Mouse (Mus musculus) hindbrain, embryonic 10.5 days (tissue): Measurements from ENCODE around the gene Pinlyp. TPM values are rescaled to one million over a fixed set of nuclear protein-coding genes. Genes with fewer than 3 reads are reported as not detected.

ENCODE experiments used
- DNase-seq: peaks from one replicate; pipeline ENCODE4 v3.0.0-alpha.2; 2017; ENCODE audit warnings: low spot score
- H3K27ac ChIP-seq: fragments of 300-500 bp; sonication (generic); 2 replicates; pipeline ENCODE4 v1.5.1; 2016; ENCODE audit warnings: mild to moderate bottlenecking, moderate library complexity
- H3K27me3 ChIP-seq: fragments of 300-500 bp; sonication (generic); 2 replicates; pipeline ENCODE4 v1.6.1; 2016; ENCODE audit warnings: mild to moderate bottlenecking; ENCODE audit not compliant: poor library complexity, insufficient read depth, severe bottlenecking
- H3K36me3 ChIP-seq: fragments of 300-500 bp; sonication (generic); 2 replicates; pipeline ENCODE4 v1.6.1; 2016; ENCODE audit warnings: mild to moderate bottlenecking, moderate library complexity
- H3K4me1 ChIP-seq: fragments of 300-500 bp; sonication (generic); replicated peaks from 2 replicates; pipeline ENCODE4 v1.6.1; 2016; ENCODE audit warnings: mild to moderate bottlenecking
- H3K4me3 ChIP-seq: fragments of 300-500 bp; sonication (generic); 2 replicates; pipeline ENCODE4 v1.5.1; 2016; ENCODE audit warnings: mild to moderate bottlenecking, moderate library complexity
- H3K9me3 ChIP-seq: fragments of 300-500 bp; sonication (generic); 2 replicates; pipeline ENCODE4 v1.6.1; 2016; ENCODE audit warnings: mild to moderate bottlenecking, moderate library complexity
- WGBS: fragments of 180-500 bp; shearing (Covaris S2); methylation state at CpG from one replicate; pipeline ENCODE4 v1.1.7; 2016; 5-methylcytosine and 5-hydroxymethylcytosine counted together
- polyA plus RNA-seq: library from polyadenylated mRNA; unstranded; fragments of >200 nt; fragmentation: Nextera tagmentation; extraction: Ambion mirVana; gene quantifications from 2 replicates; pipeline ENCODE4 v1.2.1, GENCODE M21; 2016

The Pinlyp gene
- polyA plus RNA-seq, 1 experiment from 2014 or later, result not detected

GRCm38 (mm10) chr7:24551985-24552759 lies 6.3 kb upstream of the Pinlyp start:
- DNase-seq, result no peak
- 93% methylated on average over 12 of the region's 12 CpGs for WGBS
- H3K9me3 ChIP-seq, result no peaks in the 10 kb centered on the region
- H3K4me1 ChIP-seq, result peaks cover 11% of the 10 kb centered on the region
- H3K4me3 ChIP-seq, result no peak overlapping the region
- H3K27me3 ChIP-seq, result no peaks in the 10 kb centered on the region
- no peak overlapping the region for H3K27ac ChIP-seq
- H3K36me3 ChIP-seq, result peaks cover 88% of the 10 kb centered on the region

GRCm38 (mm10) chr7:24547534-24548036 lies 1.7 kb upstream of the Pinlyp start:
- Histone ChIP-seq H3K27me3 (no peaks in the 10 kb centered on the region), H3K27ac (peak overlapping the region; percentile 93), H3K4me1 (peaks cover 21% of the 10 kb centered on the region), H3K9me3 (0 out of 2 replicates have a peak, but pooled peaks cover 5% of the 10 kb centered on the region), H3K4me3 (peak overlapping the region; percentile 88), H3K36me3 (peaks cover 47% of the 10 kb centered on the region)
- WGBS, result 33% methylated on average over 13 of the region's 13 CpGs
- no peak for DNase-seq

- Histone ChIP-seq H3K27me3 (no peaks in the 10 kb centered on the region), H3K36me3 (peaks cover 39% of the 10 kb centered on the region), H3K4me1 (peaks cover 21% of the 10 kb centered on the region), H3K9me3 (0 out of 2 replicates have a peak, but pooled peaks cover 5% of the 10 kb centered on the region), H3K27ac (peak overlapping the region; percentile 93), H3K4me3 (peak overlapping the region; percentile 88)
- peak; percentile 99 for DNase-seq
- under 1% methylated on average over 57 of the region's 57 CpGs for WGBS
Measured at GRCm38 (mm10) chr7:24546634-24547389, 894 bp upstream of the Pinlyp start.

- DNase-seq, result no peak
- Histone ChIP-seq H3K9me3 (0 out of 2 replicates have a peak, but pooled peaks cover 5% of the 10 kb centered on the region), H3K4me3 (no peak overlapping the region), H3K36me3 (peaks cover 16% of the 10 kb centered on the region), H3K4me1 (peaks cover 21% of the 10 kb centered on the region), H3K27me3 (no peaks in the 10 kb centered on the region), H3K27ac (no peak overlapping the region)
- 87% methylated on average over 2 of the region's 2 CpGs for WGBS
Measured at GRCm38 (mm10) chr7:24544506-24544905, 1.4 kb downstream of the Pinlyp start.

- no peak overlapping the region for H3K4me3 ChIP-seq
- 92% methylated on average over 4 of the region's 4 CpGs for WGBS
Measured at GRCm38 (mm10) chr7:24539686-24540085, 6.2 kb downstream of the Pinlyp start.

GRCm38 (mm10) chr7:24538701-24539100 lies 7.2 kb downstream of the Pinlyp start:
- DNase-seq, result no peak
- Histone ChIP-seq H3K9me3 (no peaks in the 10 kb centered on the region), H3K36me3 (peaks cover 33% of the 10 kb centered on the region), H3K4me1 (peaks cover 6% of the 10 kb centered on the region), H3K27me3 (peaks cover 22% of the 10 kb centered on the region), H3K4me3 (no peak overlapping the region), H3K27ac (no peak overlapping the region)
- WGBS, result 82% methylated on average over 5 of the region's 5 CpGs

More at GRCm38 (mm10) chr7:24539686-24540085, 6.2 kb downstream of the Pinlyp start:
- Histone ChIP-seq H3K27ac (no peak overlapping the region), H3K4me1 (no peaks in the 10 kb centered on the region), H3K9me3 (0 out of 2 replicates have a peak, but pooled peaks cover 3% of the 10 kb centered on the region), H3K36me3 (peaks cover 23% of the 10 kb centered on the region), H3K27me3 (peaks cover 12% of the 10 kb centered on the region)
- no peak for DNase-seq

GRCm38 (mm10) chr7:24538154-24538553 lies 7.8 kb downstream of the Pinlyp start:
- DNase-seq, result no peak
- no peak overlapping the region for H3K4me3 ChIP-seq
- no peak overlapping the region for H3K27ac ChIP-seq
- peaks cover 11% of the 10 kb centered on the region for H3K4me1 ChIP-seq
- no peaks in the 10 kb centered on the region for H3K9me3 ChIP-seq
- 51% methylated on average over 5 of the region's 5 CpGs for WGBS
- H3K36me3 ChIP-seq, result peaks cover 38% of the 10 kb centered on the region
- H3K27me3 ChIP-seq, result peaks cover 28% of the 10 kb centered on the region

GRCm38 (mm10) chr7:24537591-24537990 lies 8.3 kb downstream of the Pinlyp start:
- H3K36me3 ChIP-seq, result peaks cover 42% of the 10 kb centered on the region
- H3K9me3 ChIP-seq, result no peaks in the 10 kb centered on the region
- no peak overlapping the region for H3K4me3 ChIP-seq
- no peak for DNase-seq
- H3K27ac ChIP-seq, result no peak overlapping the region
- H3K4me1 ChIP-seq, result peaks cover 14% of the 10 kb centered on the region
- WGBS, result 86% methylated on average over 5 of the region's 5 CpGs
- H3K27me3 ChIP-seq, result peaks cover 33% of the 10 kb centered on the region

GRCm38 (mm10) chr7:24537081-24537480 lies 8.8 kb downstream of the Pinlyp start:
- 86% methylated on average over 4 of the region's 4 CpGs for WGBS
- Histone ChIP-seq H3K9me3 (no peaks in the 10 kb centered on the region), H3K4me3 (no peak overlapping the region), H3K27ac (no peak overlapping the region), H3K36me3 (peaks cover 42% of the 10 kb centered on the region), H3K4me1 (peaks cover 19% of the 10 kb centered on the region), H3K27me3 (peaks cover 38% of the 10 kb centered on the region)
- DNase-seq, result no peak

- Histone ChIP-seq H3K27me3 (peaks cover 41% of the 10 kb centered on the region), H3K4me1 (peaks cover 41% of the 10 kb centered on the region), H3K4me3 (peak overlapping the region; percentile 37), H3K9me3 (no peaks in the 10 kb centered on the region), H3K36me3 (peaks cover 42% of the 10 kb centered on the region), H3K27ac (no peak overlapping the region)
- DNase-seq, result no peak
- 26% methylated on average over 19 of the region's 19 CpGs for WGBS
Measured at GRCm38 (mm10) chr7:24534301-24534700, 11.6 kb downstream of the Pinlyp start.

GRCm38 (mm10) chr7:24533806-24534205 lies 12.1 kb downstream of the Pinlyp start:
- H3K4me3 ChIP-seq, result peak overlapping the region; percentile 37
- peaks cover 43% of the 10 kb centered on the region for H3K4me1 ChIP-seq
- H3K36me3 ChIP-seq, result peaks cover 40% of the 10 kb centered on the region
- peak; percentile 23 for DNase-seq
- no peak overlapping the region for H3K27ac ChIP-seq
- peaks cover 41% of the 10 kb centered on the region for H3K27me3 ChIP-seq
- H3K9me3 ChIP-seq, result no peaks in the 10 kb centered on the region
- 15% methylated on average over 42 of the region's 42 CpGs for WGBS

- no peak for DNase-seq
- Histone ChIP-seq H3K27ac (no peak overlapping the region), H3K4me1 (peaks cover 43% of the 10 kb centered on the region), H3K9me3 (no peaks in the 10 kb centered on the region), H3K27me3 (peaks cover 41% of the 10 kb centered on the region), H3K36me3 (peaks cover 38% of the 10 kb centered on the region), H3K4me3 (peak overlapping the region; percentile 37)
- WGBS, result 54% methylated on average over 28 of the region's 28 CpGs
Measured at GRCm38 (mm10) chr7:24533031-24533571, 12.8 kb downstream of the Pinlyp start.
